Mouse (Mus musculus): Measurements from ENCODE around the gene BC025920.

Gene BC025920

DNA sequence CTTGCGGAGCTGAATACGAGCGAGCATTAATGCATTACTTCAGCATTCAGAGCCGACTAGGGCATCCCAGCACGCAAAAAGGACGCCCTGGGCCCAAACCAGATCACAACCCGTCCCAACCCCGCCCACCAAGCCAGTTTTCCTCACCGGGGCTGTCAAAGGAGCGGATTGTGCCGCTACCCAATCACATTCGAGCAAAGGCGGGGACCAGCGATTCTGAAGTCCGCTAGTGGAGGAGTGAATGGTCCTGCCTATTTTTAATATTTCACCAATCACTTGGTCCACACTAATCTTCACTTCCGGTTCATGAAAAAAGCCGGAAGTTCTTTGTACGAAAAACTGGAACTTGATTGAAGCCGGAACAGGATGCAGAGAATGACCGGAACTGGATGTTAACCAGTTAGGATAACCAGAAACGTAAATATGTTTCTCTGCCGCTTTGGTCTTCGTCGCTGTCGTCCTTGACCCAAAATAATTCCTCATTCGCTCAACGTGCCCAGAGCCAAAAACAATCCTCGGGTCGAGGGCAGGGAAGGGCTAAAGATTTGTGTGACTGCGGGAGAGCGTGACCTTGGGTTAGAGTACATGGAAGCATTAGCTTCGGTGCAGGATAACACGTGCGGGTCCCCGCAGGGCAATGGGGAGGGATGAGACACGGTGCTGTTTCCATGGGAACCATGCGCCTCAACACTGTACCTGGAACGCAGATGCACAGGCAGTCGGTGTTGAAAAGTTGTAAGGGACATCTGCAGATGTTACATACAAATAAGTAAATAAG, at the start of gene BC025920:
TSS of gene BC025920 (plus strand) at position 297 of the 778 bp plus-strand sequence.
- peak; percentile 92 to 93 for DNase-seq

DNA sequence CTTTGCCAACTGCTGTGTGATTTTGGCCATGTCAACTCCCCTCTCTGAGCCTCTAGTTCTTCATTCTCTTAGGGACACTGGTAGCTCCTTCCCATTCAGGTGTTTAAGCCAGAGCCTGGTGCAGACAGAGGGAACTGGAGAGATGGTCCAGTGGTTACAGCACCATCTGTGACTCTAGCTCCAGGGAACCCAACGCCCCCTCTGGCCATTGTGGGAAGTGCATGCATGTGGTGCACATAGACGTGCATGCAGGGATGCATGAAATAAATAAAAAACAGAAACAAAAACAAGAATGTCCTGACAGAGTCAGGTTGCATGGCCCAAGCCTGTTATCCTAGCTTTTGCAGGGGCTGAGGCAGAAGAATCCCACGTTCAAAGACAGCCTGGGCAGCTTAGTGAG, 49.8 kb upstream of the BC025920 start:
- no peak for DNase-seq

DNA sequence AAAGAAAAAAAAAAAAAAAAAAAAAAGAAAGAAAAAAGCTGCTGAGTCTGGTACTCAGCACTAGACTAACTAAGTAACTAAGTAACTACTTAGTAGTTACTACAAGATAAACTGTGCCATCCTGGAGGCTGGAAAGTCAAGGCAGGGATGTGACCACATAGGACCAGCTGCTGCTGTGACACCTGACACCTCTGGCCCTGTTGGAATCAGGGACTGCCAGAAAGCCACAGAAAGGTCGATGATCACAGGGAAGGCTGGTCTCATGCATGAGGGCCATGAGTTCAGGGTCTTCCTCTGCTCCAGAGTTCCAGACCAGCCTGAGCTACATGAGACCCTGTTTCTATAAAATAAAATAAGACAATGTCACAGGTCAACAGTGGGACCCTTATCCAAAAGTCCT, 48.6 kb upstream of the BC025920 start:
- no peak for DNase-seq

DNA sequence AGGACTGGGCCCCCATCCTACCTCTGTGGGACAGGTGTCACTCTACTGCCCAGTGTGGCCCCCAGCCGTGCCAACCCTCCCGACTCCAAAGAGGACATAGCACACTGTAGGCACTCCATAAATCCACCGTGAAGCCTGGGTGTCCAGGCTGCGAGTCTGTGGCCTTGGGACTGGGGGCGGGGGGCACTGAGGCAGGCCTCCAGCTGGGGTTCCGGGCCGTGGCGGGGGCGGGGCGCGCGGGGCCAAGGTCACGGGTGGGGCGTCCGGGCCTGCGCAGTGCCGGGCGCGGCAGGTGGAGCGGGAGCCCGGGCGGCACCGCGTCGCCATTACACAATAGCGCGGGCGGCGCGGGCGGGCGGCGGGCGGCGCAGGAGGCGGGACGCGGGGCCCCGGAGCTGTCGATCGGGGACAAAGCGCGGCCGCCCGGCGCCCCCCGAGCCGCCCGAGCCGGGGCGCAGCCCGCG, 46.9 kb upstream of the BC025920 start, which contains the start of gene Aes:
TSS of gene Aes (plus strand) at position 326 of the 464 bp plus-strand sequence.
- peak; percentile 81 to 90 for DNase-seq

DNA sequence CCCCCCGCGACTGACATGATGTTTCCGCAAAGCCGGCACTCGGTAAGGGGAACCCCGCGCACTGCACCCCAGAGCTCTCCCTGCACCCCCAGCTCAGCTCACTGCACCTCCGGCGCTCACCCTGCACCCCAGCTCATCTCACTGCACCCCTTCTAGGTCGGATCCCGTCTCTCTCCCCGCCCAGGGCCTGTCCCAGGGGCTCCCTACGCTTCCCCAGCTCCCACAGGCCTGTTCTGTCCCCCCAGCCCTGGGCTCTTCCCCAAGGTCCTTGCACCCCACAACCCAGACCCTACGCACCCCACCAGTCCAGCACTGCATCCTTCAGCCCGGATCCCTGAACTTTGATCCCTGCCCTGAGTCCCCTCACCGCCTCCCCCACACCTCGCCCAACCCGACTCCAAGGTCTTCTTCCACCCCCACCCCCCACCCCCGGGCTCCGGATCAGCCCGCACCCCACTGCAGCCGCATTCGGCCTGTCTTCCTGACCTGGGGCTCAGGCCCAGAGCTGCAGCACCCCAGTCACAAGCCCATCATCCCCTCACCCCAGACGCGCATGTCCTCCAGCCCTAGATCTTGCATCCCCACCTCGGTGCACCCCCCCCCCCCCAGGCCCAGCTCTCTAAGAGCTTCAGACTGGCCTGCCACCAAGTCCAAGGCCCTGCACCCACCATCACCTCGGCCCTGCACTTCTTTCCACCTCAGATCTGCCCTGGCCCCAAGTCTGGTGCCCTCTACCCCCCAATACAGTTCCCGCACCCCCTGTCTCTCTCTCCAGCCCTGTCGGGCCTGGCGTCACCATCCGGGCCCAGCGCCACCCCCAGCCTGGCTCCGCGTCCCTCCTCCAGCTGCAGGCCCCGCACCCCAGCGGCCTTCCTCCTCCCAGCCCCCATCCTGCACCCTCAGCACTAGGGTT, 46.2 kb upstream of the BC025920 start:
- peak; percentile 64 to 78 for DNase-seq

DNA sequence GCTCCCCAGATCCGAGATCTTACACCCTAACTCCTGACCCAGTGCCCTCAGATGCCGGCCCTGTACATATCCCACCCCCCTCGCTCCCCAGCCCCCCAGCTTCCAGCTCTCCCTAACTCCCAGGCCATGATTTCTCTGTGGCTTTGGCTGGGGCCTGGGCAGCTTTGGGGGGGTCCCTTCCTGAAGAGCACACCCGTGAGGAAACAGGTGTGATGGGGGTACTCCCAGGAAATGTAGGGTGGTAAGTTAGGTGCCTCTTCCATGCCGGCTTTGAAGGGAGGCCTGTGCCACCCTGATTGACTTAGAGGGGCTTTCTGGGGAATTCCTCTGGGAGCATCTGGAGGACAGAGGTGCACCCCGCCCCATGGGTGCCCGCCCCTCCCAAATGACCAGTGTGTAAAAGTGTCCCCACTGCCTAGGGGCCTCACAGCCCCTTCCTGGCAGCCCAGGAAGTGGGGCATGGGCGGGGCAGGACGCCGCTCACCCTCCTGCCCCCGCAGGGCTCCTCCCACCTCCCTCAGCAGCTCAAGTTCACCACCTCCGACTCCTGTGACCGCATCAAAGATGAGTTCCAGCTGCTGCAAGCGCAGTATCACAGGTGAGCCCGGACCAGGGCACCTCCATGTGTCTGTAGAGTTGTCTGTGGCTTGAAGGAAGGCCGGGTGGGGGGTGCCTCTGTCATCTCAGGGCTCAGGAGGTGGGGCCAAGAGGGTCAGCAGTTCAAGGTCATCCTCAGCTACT, 45.2 kb upstream of the BC025920 start:
- no peak for DNase-seq

DNA sequence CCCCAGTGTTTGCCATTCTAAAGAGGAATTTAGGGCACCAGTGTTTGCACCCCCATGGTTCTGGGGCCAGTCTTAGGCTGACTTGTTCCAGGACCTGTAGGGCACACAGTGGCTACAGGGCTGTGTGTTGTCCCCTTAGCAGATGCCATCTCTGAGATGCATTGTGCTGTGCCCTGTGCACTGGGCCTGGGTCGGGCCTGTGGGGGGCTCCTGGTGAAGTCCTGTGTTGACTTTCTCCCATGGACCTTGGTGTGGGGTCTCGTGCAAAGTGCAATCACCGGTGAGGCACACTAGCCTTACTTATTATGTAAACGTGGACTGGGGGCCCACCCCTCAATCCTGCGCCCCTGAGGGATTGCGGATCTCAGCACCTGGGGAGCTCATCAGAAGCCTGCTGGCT, 43.7 kb upstream of the BC025920 start:
- no peak for DNase-seq

DNA sequence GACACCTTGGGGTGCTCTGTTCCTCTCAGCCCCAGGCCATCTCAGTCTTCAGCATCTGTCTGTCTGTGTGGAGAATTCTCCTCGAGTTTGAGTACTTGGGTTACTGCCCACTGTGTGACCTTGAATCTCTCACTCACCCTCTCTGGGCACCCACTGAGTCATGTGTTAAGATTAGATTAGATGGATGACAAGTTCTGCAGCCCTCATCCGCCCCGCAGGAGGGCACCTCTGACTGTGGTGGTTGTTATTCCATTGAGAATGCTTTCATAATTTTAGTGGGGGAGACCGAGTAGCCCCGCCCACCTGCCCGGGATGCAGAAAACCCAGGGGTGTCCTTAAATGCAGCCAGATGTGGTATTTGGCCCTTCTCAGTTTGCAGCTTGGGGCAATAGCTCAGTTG, 42.6 kb upstream of the BC025920 start:
- DNase-seq, result no peak

DNA sequence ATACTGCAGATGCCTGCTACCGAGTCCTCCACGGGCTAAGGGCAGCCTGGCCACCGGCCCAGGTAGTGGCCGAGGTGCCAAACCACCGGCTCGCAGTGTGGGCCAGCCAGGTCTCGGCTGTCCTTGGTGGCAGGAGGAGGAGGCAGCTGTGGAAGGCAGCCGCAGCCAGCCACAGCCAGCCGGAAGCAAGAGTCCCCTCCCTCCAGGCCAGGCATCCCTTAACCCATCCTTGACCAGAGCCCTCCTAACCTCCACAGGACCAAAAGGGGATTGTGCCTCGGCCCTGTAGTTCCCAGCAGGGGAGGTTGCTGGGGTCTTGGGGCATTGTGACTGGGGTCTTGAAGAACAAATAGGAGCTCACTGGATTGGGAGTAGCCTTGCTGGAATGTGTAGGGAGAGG, 41.9 kb upstream of the BC025920 start:
- peak; percentile 45 to 57 for DNase-seq

DNA sequence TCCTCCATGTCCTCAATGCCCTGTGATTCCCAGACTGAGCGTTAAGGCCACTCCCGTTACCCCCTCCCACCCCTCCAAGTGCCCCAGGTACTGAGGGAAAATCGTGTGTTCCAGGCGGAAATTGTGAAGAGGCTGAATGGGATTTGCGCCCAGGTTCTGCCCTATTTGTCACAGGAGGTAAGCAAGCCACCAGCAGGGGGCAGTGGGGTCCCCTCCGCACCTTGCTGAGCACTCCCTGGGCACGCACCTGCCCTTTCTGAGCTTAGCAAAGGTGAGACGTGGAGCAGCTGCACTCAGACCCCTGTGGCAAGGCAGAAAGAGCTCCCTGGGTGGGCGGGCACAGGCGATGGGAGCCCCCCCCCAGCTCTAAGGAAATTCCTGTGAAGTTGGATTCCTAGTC, 41.3 kb upstream of the BC025920 start:
- peak; percentile 70 to 78 for DNase-seq

DNA sequence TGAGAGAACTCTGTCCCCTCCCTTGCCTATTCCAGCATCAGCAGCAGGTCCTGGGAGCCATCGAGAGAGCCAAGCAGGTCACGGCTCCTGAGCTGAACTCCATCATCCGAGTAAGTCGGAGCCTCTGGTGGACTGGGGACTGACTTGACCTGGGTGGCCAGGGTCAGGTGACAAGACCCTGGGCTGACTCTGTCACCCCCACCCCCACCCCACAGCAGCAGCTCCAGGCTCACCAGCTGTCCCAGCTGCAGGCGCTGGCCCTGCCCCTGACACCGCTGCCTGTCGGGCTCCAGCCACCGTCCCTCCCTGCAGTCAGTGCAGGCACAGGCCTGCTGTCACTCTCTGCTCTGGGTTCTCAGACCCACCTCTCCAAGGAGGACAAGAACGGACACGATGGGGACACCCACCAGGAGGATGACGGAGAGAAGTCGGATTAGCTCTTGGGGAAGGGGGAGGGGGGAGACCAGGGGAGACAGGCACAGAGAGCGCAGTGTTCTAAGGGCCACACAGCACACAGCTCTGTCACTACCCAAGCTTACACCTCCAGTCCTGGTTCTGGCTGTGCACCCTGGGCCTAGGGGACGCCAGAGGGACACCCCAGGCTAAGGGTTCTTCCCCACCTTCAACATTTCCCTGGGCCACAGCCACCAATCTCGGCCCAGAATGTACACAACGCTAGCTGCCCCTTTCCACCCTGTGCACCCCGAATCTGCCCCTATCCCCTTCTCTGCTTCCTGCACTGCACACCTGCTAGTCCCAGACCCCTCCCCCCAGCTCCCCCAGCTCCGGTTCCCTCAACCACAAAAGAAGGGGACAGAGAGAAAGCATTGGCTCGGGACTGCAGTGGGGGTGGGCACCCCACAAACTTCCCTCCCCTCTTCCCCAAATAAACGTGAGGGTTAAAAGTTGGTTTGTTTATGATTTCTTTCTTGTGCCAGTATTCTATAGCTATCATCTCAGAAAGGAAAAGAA, 40.5 kb upstream of the BC025920 start:
- DNase-seq, result no peak

DNA sequence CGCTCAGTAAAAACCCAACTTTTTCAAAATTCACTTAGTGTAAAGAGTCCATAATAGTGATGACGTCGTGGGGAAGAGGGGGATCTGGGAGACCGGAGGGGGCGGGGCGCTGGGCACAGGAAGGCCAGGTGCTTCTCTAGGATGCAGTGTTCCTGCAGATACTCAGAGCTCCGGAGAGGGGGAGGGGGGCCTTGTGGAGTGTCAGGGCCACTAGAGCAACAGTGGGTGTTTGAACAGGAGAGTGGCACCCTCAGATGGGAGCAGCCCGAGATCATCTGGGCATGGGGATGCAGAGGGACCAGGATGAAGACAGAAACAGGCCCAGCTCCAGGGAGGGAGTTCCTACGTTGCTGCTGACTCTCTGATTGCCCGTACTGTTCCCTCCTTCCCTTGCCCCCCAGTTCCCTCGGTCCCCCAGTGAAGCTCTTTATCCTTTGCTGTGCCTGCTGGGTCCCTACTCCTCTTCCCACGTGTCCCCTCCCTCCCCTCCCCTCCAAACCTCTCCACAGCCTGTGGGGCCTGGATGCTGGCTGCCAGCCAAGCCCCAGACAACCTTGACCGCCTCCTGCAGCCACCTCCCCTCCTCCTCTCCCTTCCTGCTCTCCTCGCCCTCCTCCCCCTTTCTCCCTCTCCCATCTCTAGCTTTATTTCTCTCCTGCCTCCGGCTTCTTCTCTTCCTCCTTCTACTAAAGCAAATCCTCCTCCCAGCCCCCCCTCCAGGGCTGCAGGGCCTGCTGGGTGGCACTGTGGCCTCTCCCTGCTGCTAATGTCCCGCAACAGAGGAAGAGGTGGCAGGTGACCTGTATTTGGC, 37.5 kb upstream of the BC025920 start:
- DNase-seq, result no peak

DNA sequence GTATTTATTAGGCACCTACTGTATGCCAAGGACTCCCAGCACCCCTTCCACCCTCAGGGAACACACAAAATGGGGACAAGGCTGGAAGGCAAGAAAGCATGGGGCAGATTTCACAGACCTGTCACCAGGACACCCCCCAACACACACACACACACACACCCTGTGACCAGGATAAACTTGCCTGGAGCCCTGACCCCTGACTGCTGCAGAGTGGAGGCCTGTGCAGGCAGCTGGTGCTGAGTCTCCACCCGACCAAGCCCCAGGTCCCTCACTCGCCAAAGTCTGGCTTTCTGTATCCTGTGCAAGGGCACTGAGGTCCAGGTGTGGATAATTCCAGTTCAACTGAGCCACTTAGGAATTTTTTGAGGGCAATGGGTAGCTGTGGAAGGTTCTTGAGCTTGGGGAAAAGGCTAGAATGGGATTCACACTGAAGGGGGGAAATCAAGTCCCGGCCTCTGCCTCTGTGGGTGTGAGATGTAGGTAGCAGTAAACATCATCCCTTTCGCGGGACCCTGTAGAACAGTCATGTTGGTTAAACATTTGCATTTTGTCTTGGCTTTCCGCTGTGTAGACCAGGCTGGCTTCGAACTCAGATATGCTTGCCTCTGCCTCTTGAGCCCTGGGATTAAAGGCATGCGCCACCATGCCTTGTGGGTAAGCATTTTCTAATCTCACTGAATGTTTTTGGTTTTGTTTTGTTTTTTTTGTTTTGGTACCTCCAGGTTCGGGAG, 36.4 kb upstream of the BC025920 start:
- no peak for DNase-seq

DNA sequence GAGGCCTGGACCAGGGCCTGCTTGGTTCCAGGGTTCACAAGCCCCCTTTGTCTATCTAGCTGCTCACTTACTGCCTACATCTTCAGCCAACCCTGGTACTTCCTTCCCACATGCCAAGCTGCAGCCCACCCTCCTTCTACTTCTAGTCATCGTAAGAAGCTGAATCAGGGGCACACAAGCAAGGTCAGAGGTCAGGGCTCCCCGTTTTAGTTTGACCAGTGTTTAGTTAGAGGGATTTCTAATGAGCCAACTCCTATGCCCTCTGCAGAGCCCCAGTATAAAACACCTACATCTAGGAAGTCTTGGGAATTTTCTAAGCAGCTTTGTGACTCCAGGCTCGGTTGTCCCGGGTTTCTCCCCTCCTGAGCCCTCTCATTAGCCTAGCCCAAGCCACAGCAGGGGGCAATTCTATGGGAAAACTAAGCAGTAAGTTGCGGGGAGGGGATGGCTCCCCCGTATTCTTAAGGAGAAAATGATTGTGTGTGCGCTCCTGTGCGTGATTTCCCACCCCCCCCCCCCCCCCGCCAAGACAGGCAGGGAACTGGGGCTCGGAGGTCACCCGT, 35.8 kb upstream of the BC025920 start:
- no peak for DNase-seq

DNA sequence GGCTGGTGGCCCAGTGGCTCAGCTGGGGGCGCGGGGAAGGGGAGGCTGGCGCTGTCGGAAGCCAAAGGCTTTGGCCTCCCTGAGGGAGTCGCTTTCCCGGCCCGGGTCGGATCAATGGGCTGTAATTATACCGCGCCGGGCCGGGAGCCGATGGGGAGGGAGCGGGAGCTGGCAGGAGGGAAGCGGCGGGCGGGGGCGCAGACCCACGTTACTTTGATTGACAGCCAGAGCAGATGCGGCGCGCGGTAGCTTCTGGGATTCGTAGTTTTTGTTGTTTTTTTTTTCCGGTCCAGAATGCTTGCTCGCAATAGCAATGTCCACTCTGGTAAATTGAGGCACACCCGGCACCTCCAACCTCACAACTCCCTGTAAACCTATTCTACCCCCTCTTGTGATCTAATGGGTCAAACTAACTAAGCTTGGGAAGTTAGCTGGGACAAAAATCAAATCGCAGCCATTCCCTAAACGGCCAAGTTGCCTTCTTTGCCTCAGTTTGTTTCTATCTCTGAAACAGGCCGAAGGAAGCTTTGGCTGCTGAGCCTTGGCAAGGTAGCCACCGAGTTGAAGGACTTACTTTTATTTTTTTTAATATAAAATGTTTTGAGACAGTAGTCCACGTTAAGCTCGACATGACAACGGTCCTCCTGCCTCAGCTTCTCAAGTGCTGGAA, 35.1 kb upstream of the BC025920 start:
- DNase-seq, result peak; percentile 96 to 97

DNA sequence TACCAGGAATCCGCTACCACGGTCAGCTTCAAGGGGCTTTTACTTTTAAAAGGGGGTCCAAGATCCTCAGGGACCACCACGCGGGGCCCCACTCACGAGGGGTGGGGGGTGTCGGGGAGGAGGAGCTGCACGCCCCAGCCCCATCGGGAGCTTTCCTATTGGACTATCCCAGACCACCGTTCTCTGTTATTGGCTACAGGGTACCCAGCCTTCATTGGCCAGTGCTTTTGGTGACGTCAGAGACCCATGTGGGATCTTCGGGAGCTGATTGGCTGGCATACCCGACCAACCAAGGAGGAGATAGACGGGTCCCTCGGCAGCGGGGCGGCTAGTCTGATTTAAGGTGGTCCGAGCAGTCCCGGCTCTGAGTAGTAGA, 34.6 kb upstream of the BC025920 start:
- DNase-seq, result peak; percentile 98 to 99

DNA sequence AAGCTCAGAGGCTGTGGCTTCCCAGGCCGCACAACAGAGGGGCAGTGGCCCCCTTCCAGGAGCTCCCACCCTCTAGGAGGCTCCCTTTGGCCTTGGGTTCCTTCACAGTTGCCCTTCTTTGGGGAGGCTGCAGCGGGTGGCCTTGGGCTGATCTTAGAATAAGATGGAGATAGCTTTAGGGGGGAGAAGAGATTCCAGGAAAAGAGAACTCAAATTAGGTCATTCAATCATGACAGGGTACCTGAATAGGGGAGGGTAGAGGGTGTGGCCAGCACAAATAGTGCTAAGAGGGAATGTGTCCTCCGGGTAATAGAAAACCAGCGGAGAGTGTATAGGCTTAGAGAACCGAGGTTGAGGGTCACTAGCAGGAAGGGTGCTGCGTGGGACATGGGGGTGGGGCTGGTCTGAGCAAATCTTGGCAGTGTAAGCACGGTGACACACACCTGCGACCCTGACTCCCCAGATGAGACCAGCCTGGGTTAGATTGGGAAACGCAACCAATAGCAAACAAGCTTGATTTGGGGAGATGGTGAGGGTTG, 33.9 kb upstream of the BC025920 start:
- no peak for DNase-seq

DNA sequence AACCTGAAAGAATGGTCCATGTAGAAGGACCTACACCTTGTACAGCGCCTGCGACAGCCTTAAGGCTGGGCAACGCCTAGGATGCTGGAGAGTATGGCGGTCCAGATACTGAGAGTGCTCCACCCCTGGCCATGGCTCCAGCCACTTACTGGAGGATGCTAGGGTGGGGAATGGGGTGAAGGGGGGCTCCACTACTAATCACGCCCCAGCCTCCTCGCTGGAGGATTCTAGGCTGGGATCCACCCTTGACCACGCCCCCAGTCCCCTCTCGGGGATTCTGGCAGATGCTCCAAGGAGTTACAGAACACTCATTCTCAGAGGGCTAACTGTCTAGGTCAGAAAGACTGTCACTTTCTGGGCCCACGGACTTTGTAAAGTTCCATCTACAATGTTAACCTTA, 33.1 kb upstream of the BC025920 start:
- DNase-seq, result peak in 1 of 2 experiments; percentile 22
